Mouse (Mus musculus): ENCODE data around the gene H2afx. TPM values are rescaled to one million over a fixed set of nuclear protein-coding genes. Genes with fewer than 3 reads are reported as not detected.

H2afx gene
- 23.6 and 31.5 TPM in 2 replicates for polyA plus RNA-seq (2012; rRNA removed)

DNA sequence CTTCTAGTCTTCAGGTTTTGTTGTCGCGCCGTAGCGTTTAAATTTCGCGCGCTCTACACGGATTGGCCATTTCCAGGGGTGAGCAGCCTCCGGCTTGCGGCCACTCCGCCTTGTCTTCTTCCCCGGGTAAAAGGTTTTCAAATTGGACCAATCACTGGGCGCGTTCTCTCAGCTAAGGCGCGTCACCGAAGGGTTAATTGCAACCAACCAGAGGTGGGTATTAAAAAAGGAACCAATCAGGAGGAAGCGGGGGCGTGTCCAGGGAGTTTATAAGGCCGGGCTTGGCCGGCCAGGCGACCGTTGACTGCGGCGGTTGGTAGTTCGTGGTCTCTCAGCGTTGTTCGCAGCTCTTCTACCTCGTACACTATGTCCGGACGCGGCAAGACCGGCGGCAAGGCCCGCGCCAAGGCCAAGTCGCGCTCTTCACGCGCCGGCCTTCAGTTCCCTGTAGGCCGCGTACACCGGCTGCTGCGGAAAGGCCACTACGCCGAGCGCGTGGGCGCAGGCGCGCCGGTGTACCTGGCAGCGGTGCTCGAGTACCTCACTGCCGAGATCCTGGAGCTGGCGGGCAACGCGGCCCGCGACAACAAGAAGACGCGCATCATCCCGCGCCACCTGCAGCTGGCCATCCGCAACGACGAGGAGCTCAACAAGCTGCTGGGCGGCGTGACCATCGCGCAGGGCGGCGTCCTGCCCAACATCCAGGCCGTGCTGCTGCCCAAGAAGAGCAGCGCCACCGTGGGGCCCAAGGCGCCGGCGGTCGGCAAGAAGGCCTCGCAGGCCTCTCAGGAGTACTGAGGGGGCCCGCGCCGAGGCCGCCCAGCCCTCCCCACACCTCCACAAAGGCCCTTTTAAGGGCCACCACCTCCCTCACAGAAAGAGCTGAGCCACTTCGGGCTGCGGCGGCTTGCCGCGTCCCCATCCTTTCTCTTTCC, at the start of gene H2afx:
H2afx (plus strand) TSS at position 299 of the 935 bp plus-strand sequence.
- Histone ChIP-seq H3K4me1 (ENCODE audit: control insufficient read depth, insufficient read depth, low read length) (peaks cover 6% of the 10 kb centered on the region; the same call in 1 of the 2 replicates), H3K27me3 (replicated peaks; ENCODE audit: control insufficient read depth, insufficient read depth, low read length) (no peaks in the 10 kb centered on the region), H3K27ac (ENCODE audit: insufficient read depth, low read depth, low read length) (peak within 1 kb of the TSS; percentile 37), H3K36me3 (ENCODE audit: control insufficient read depth, insufficient read depth, low read length) (no peaks in the 10 kb centered on the region), H3K4me3 (ENCODE audit: insufficient read depth, low read depth, low read length) (peak within 1 kb of the TSS; percentile 74)
- DNase-seq = peak; percentile 100
- TF ChIP-seq CTCF (conservative IDR thresholded peaks at IDR 0.05; ENCODE audit: insufficient read depth, insufficient read length, low read depth, low read length) (peak; percentile 37; the same call in 1 of the 2 replicates), POLR2A (IDR thresholded peaks at IDR 0.05; ENCODE audit: low read depth, low read length) (peak; percentile 99)
- under 1% methylated on average over 91 of the region's 91 CpGs for WGBS

DNA sequence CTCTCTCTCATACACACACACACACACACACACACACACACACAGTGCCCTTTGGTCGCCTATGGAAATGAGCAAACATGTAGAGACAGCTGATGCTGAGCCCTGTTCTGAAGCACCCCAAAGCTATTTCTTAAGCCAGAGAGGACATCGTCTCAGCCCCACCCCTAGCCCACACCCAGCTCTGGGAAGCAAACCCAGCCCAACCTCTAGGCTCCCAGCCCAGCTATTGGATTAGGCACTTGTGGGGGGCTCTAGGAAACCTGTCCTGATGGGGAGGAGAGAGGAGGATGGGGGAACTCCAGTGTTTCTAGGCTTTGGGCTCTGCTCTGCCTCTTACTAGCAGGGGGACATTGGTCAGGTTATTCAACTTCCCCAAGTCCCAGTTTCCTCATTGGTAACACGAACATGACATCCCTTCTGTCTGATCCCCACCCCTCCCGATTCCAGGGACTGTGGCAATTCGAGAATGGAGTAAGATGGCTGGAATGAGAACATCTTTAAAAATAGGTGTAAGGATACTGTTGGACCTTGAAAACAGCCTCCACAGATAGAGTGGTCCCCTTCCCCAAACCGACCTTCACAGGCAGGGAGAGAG, 48.1 kb upstream of the H2afx start:
- no peak for TF ChIP-seq POLR2A (IDR thresholded peaks at IDR 0.05; ENCODE audit: low read depth, low read length)
- no peak for TF ChIP-seq CTCF (conservative IDR thresholded peaks at IDR 0.05; ENCODE audit: insufficient read depth, insufficient read length, low read depth, low read length)
- Histone ChIP-seq H3K4me1 (ENCODE audit: control insufficient read depth, insufficient read depth, low read length) (no peaks in the 10 kb centered on the region), H3K27ac (ENCODE audit: insufficient read depth, low read depth, low read length) (no peak overlapping the region), H3K4me3 (ENCODE audit: insufficient read depth, low read depth, low read length) (no peak overlapping the region), H3K27me3 (replicated peaks; ENCODE audit: control insufficient read depth, insufficient read depth, low read length) (no peaks in the 10 kb centered on the region), H3K36me3 (ENCODE audit: control insufficient read depth, insufficient read depth, low read length) (no peaks in the 10 kb centered on the region)
- no peak for DNase-seq
- WGBS = 44% methylated on average over 6 of the region's 6 CpGs

DNA sequence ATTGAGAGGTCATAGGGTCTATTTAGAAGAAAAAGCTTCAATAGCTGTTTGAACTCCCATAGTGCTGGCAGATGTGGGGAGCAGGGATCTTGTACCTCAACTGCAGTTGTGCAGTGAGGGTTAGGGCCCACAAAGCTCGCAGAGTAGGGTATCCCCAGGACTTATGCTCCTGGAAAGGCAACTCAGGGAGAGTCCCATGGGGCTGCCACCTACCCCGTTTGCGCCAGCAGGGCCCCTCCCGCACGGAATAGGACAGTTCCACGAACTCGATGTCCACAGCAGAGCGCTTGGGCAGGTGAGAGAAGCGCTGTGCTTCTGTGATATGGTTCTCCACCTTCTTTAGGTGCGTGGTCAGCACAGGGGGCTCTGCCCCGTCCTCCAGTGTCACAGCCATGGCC, 47.5 kb upstream of the H2afx start:
- Histone ChIP-seq H3K27ac (ENCODE audit: insufficient read depth, low read depth, low read length) (no peak overlapping the region), H3K27me3 (replicated peaks; ENCODE audit: control insufficient read depth, insufficient read depth, low read length) (no peaks in the 10 kb centered on the region), H3K4me3 (ENCODE audit: insufficient read depth, low read depth, low read length) (no peak overlapping the region), H3K36me3 (ENCODE audit: control insufficient read depth, insufficient read depth, low read length) (no peaks in the 10 kb centered on the region), H3K4me1 (ENCODE audit: control insufficient read depth, insufficient read depth, low read length) (no peaks in the 10 kb centered on the region)
- 35% methylated on average over 11 of the region's 11 CpGs for WGBS
- no peak for DNase-seq
- TF ChIP-seq CTCF (conservative IDR thresholded peaks at IDR 0.05; ENCODE audit: insufficient read depth, insufficient read length, low read depth, low read length) (no peak), POLR2A (IDR thresholded peaks at IDR 0.05; ENCODE audit: low read depth, low read length) (no peak)

DNA sequence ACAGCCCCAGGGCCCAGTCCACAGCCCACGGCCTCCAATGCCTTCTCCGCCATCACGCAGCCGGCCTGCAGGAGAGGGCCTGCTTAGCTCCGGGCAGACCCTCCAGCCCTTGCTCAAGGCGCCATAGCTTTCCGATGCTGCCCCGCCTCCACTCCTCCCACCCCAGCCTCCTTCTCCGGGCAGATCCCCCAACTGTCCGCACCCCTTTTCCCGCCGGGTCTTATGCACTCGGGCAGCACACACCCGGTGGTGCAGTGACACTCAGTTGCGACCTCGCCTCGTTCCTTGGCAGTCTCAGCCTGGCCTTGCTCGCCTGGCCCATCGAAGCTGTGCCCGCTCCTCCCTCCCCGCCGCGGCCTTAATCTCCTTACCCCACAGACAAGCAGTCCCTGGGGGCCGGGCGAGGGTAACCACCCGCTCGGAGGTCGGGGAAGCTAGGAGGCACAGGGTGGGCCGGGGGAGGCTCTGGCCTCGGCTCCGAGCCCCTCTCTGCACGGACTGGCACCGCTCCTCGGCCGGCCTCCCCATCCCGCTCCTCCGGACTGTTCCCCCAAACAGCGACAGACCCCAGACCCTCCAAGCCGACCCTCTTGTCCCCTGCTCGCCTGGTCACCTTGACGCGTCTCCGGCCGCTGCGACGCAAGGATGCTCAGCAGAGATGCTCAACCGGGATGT, 47.0 kb upstream of the H2afx start:
- no peaks in the 10 kb centered on the region for H3K27me3 ChIP-seq (replicated peaks; ENCODE audit: control insufficient read depth, insufficient read depth, low read length)
- H3K4me3 ChIP-seq (ENCODE audit: insufficient read depth, low read depth, low read length) = peak overlapping the region; percentile 27
- TF ChIP-seq CTCF (conservative IDR thresholded peaks at IDR 0.05; ENCODE audit: insufficient read depth, insufficient read length, low read depth, low read length) (no peak), POLR2A (IDR thresholded peaks at IDR 0.05; ENCODE audit: low read depth, low read length) (no peak)
- H3K27ac ChIP-seq (ENCODE audit: insufficient read depth, low read depth, low read length) = no peak overlapping the region
- no peak for DNase-seq
- WGBS = 6% methylated on average over 47 of the region's 47 CpGs
- no peaks in the 10 kb centered on the region for H3K4me1 ChIP-seq (ENCODE audit: control insufficient read depth, insufficient read depth, low read length)
- H3K36me3 ChIP-seq (ENCODE audit: control insufficient read depth, insufficient read depth, low read length) = no peaks in the 10 kb centered on the region

DNA sequence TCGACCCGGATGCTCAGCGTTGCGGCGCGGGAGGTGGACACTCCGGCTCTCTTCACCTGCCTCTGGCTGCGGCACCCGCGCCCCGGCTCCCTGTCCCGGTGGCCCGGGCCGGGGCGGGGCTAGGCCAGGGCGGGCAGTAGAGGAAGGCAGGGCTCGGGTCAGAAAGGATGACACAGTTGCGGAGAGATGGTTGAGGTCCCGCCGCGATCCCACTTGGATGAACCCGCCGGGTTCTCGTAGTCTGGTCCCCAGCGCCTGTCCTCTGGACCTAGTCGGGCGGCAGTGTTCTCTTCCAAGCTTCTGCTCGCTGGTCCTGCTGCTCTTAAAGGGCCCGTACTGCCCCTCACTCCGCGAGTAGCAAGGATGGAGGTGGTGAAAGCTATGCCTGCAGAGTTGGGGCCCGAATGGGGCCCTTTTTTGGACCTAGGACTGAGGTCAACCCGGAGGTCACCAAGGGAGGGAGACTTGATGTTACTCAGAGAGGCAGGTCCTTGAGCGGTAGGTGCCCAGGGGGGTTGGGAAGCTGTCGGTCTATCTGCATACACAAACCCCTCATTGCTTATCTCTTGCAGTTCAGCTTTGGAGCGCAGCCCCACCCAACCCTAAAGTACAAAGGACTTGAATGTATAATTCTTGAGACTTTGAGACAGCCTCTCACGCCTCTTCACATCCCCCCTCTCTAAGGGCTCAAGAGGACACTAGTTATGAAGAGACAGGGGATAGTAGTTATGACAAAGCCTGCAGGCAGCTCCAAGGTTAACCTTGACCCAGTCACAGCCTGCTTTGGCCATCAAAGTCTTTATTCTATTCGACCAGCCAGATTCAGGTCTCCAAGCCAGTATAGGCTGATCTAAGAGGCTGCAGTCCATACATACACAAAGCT, 46.2 kb upstream of the H2afx start, which contains the start of gene Abcg4:
Abcg4 (minus strand) TSS at position 540 of the 883 bp plus-strand sequence.
- no peaks in the 10 kb centered on the region for H3K4me1 ChIP-seq (ENCODE audit: control insufficient read depth, insufficient read depth, low read length)
- TF ChIP-seq POLR2A (IDR thresholded peaks at IDR 0.05; ENCODE audit: low read depth, low read length) = no peak
- no peak for TF ChIP-seq CTCF (conservative IDR thresholded peaks at IDR 0.05; ENCODE audit: insufficient read depth, insufficient read length, low read depth, low read length)
- no peaks in the 10 kb centered on the region for H3K36me3 ChIP-seq (ENCODE audit: control insufficient read depth, insufficient read depth, low read length)
- H3K4me3 ChIP-seq (ENCODE audit: insufficient read depth, low read depth, low read length) = peak within 1 kb of the TSS; percentile 27
- WGBS = 3% methylated on average over 38 of the region's 38 CpGs
- DNase-seq = peak; percentile 21
- H3K27me3 ChIP-seq (replicated peaks; ENCODE audit: control insufficient read depth, insufficient read depth, low read length) = no peaks in the 10 kb centered on the region
- H3K27ac ChIP-seq (ENCODE audit: insufficient read depth, low read depth, low read length) = no peak within 1 kb of the TSS

DNA sequence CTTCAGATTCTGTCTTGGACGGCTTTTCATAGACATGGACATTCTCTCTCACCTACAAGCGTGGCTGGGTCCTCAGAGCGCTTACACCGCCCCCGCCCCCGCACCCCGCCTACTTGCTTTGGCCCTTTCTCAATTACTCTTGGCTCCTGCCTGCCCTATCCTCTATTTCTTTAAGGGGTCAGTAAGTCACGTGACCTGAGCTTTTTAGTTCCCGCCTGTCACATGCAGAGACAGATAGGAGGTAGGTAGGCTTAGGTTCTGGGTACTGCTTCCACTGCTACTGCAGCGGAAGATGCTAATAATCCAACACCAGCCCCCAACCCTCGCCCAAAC, 45.6 kb upstream of the H2afx start:
- H3K27me3 ChIP-seq (replicated peaks; ENCODE audit: control insufficient read depth, insufficient read depth, low read length) = no peaks in the 10 kb centered on the region
- TF ChIP-seq POLR2A (IDR thresholded peaks at IDR 0.05; ENCODE audit: low read depth, low read length) = no peak
- no peak for TF ChIP-seq CTCF (conservative IDR thresholded peaks at IDR 0.05; ENCODE audit: insufficient read depth, insufficient read length, low read depth, low read length)
- no peak overlapping the region for H3K27ac ChIP-seq (ENCODE audit: insufficient read depth, low read depth, low read length)
- no peak for DNase-seq
- H3K4me3 ChIP-seq (ENCODE audit: insufficient read depth, low read depth, low read length) = no peak overlapping the region
- no peaks in the 10 kb centered on the region for H3K4me1 ChIP-seq (ENCODE audit: control insufficient read depth, insufficient read depth, low read length)
- WGBS = 30% methylated on average over 11 of the region's 11 CpGs
- H3K36me3 ChIP-seq (ENCODE audit: control insufficient read depth, insufficient read depth, low read length) = no peaks in the 10 kb centered on the region
